Mouse (Mus musculus) layer of hippocampus, postnatal 14 days (tissue): ENCODE measurements around the gene Hip1r. TPM values are rescaled to one million over a fixed set of nuclear protein-coding genes. Genes with fewer than 3 reads are reported as not detected.

Experiments used
- microRNA-seq, 2 experiments: library from miRNA; unstranded; fragments of <30 nt; microRNA quantifications; one replicate each; pipeline ENCODE4 v1.2.0; 2021
- total RNA-seq, 2 experiments: library from RNA; stranded (reverse); gene quantifications; 2 replicates each; pipeline ENCODE4 v1.2.3; 2021

The Hip1r gene
- total RNA-seq, 2 experiments from 2014 or later: 61.2 to 63.8 TPM

Small RNAs within 50 kb of the gene (microRNA-seq; reads per million reads assigned to microRNA genes)
- 0.68 to 2.5 reads per million in 2 experiments for gene Mir7032

Other genes starting within 250 kb of the Hip1r start
- 10 to 100 TPM; 89.5 to 96.9 TPM for gene Rsrc2, start 224.2 kb upstream of the Hip1r start, total RNA-seq
- 1 to 10 TPM; 1.7 to 2.9 TPM for gene Kntc1, start 223.9 kb upstream of the Hip1r start, total RNA-seq
- gene Hcar2, start 108.1 kb upstream of the Hip1r start, total RNA-seq: under 1 TPM in 1 of 2 experiments, not detected in 1; 0.19 TPM
- under 1 TPM; 0.62 to 0.92 TPM for gene Hcar1, start 93.6 kb upstream of the Hip1r start, total RNA-seq
- 10 to 100 TPM; 63.2 to 72.6 TPM for gene Denr, start 66.5 kb upstream of the Hip1r start, total RNA-seq
- gene Gm43518, start 46.2 kb upstream of the Hip1r start, total RNA-seq: 1 to 10 TPM in 1 of 2 experiments, under 1 TPM in 1; 0.65 to 1.5 TPM
- gene Ccdc62, start 42.9 kb upstream of the Hip1r start, total RNA-seq: 1 to 10 TPM; 2.4 to 2.6 TPM
- gene Vps37b, start 58.6 kb downstream of the Hip1r start, total RNA-seq: 10 to 100 TPM; 35.9 to 41.0 TPM
- gene Abcb9, start 122.2 kb downstream of the Hip1r start, total RNA-seq: 10 to 100 TPM; 29.3 to 33.3 TPM
- 10 to 100 TPM; 31.9 to 32.4 TPM for gene Ogfod2, start 138.7 kb downstream of the Hip1r start, total RNA-seq
- 10 to 100 TPM; 47.3 to 49.0 TPM for gene Arl6ip4, start 142.5 kb downstream of the Hip1r start, total RNA-seq